ENCODE assay signal across 19 mouse cellular contexts in genomic region chr8:10891440-10891839, GRCm38 (mm10).
"Had no signal": no experiment of that assay in that cellular context is flagged by ENCODE, and none has a peak within 500 bp of the region (broad histone marks: within the 10 kb centered on the region; RNA-seq: fewer than 3 reads in every experiment).

No protein-coding gene starts in this region.

- H3K9me3 ChIP-seq: liver, embryonic 13.5 days; liver, embryonic 15.5 days; midbrain, embryonic 10.5 days; midbrain, embryonic 12.5 days; neural tube, embryonic 13.5 days; neural tube, embryonic 15.5 days had no signal

- DNase-seq: liver, embryonic 13.5 days; lung, adult 18-20 months; lung, embryonic 14.5 days; lung, postnatal 10 days; lung, postnatal 4 days; midbrain, embryonic 14.5 days; retina, postnatal 1 day; right cerebral cortex, postnatal 14 days; right cerebral cortex, postnatal 4 days; spleen, adult 18-20 months; thymus, adult 18-20 months; thymus, postnatal 14 days; thymus, postnatal 36 days had no signal

- H3K4me1 ChIP-seq: liver, embryonic 15.5 days; midbrain, embryonic 10.5 days; midbrain, embryonic 12.5 days; neural tube, embryonic 13.5 days; neural tube, embryonic 15.5 days had no signal

- H3K4me2 ChIP-seq: liver, embryonic 13.5 days; liver, embryonic 15.5 days; lung, embryonic 14.5 days; midbrain, embryonic 12.5 days; neural tube, embryonic 13.5 days; neural tube, embryonic 15.5 days had no signal

- H3K36me3 ChIP-seq: liver, embryonic 13.5 days; liver, embryonic 15.5 days; midbrain, embryonic 10.5 days; midbrain, embryonic 12.5 days; neural tube, embryonic 13.5 days; neural tube, embryonic 15.5 days had no signal

- H3K4me3 ChIP-seq: liver, embryonic 13.5 days; liver, embryonic 15.5 days; midbrain, embryonic 10.5 days; midbrain, embryonic 12.5 days; myocyte; neural tube, embryonic 13.5 days; neural tube, embryonic 15.5 days had no signal

- H3K27me3 ChIP-seq: neural tube, embryonic 13.5 days; neural tube, embryonic 15.5 days had no signal

- H3K27ac ChIP-seq: liver, embryonic 13.5 days; liver, embryonic 15.5 days; midbrain, embryonic 10.5 days; midbrain, embryonic 12.5 days; neural tube, embryonic 13.5 days; neural tube, embryonic 15.5 days had no signal

- H3K9ac ChIP-seq: liver, embryonic 13.5 days; liver, embryonic 15.5 days; lung, embryonic 14.5 days; midbrain, embryonic 12.5 days; neural tube, embryonic 13.5 days; neural tube, embryonic 15.5 days had no signal
